Mouse (Mus musculus) liver, adult 2 months (tissue): ENCODE measurements at regions not wholly inside any gene's neighbourhood (a gene's known extent, or its start where the extent isn't known, plus 50 kb on each side); places are given as distances from the start of the nearest gene placed in this dataset.

Experiments used
- CTCF ChIP-seq: fragments of 200-500 bp; IDR thresholded peaks from 2 replicates; pipeline ENCODE4 v1.5.1; 2011; ENCODE audit warnings: low read depth, low read length, control low read depth
- POLR2A ChIP-seq: fragments of 200-500 bp; IDR thresholded peaks from 2 replicates; pipeline ENCODE4 v1.6.1; 2011; ENCODE audit warnings: low read length, control low read depth; ENCODE audit not compliant: insufficient read depth; ENCODE audit errors: extremely low read depth

- no peak for TF ChIP-seq POLR2A
- TF ChIP-seq CTCF: no peak
Measured at GRCm38 (mm10) chr9:71015942-71016341, 63.9 kb upstream of the Lipc start.
